Mouse (Mus musculus) frontal cortex, adult (tissue): ENCODE data around the gene Tex9.
"Not testable (repeated sequence)": the region's sequence is repeated elsewhere in the genome, so short reads cannot be mapped to it uniquely, and the experiment has no call there.

Source experiments
- ATAC-seq: cut with Nextera tagmentation; 2 replicates; pipeline ENCODE4 v1.9.2; 2017; ENCODE audit warnings: mild to moderate bottlenecking, moderate library complexity, mixed read lengths; ENCODE audit not compliant: low TSS enrichment

Tex9 gene

GRCm38 (mm10) chr9:72438749-72439148 is 53.3 kb downstream of the Tex9 start:
- no peak for ATAC-seq

- peak; percentile 100 for ATAC-seq
Observed at GRCm38 (mm10) chr9:72437822-72438701, 54.0 kb downstream of the Tex9 start, which contains the start of gene Mns1. TSS of gene Mns1 (plus strand) at chr9:72438011.

GRCm38 (mm10) chr9:72434876-72435275 is 57.1 kb downstream of the Tex9 start:
- no peak for ATAC-seq

- peak; percentile 89 for ATAC-seq
Observed at GRCm38 (mm10) chr9:72427861-72428260, 64.2 kb downstream of the Tex9 start.

GRCm38 (mm10) chr9:72425300-72425850 is 66.6 kb downstream of the Tex9 start:
- no peak for ATAC-seq

- no peak for ATAC-seq
Observed at GRCm38 (mm10) chr9:72422753-72423152, 69.3 kb downstream of the Tex9 start.

- ATAC-seq: no peak
Observed at GRCm38 (mm10) chr9:72422284-72422683, 69.7 kb downstream of the Tex9 start.

GRCm38 (mm10) chr9:72420490-72420889 is 71.5 kb downstream of the Tex9 start:
- no peak for ATAC-seq

GRCm38 (mm10) chr9:72418443-72418842 is 73.6 kb downstream of the Tex9 start:
- no peak for ATAC-seq

GRCm38 (mm10) chr9:72411746-72412145 is 80.3 kb downstream of the Tex9 start:
- 0 out of 2 replicates have a peak, but pooled peaks have one; percentile 38 for ATAC-seq

- ATAC-seq: no peak
Observed at GRCm38 (mm10) chr9:72409381-72410225, 82.4 kb downstream of the Tex9 start.

- peak; percentile 98 for ATAC-seq
Observed at GRCm38 (mm10) chr9:72408131-72408586, 83.9 kb downstream of the Tex9 start.

GRCm38 (mm10) chr9:72405882-72406638 is 86.0 kb downstream of the Tex9 start:
- no peak for ATAC-seq

GRCm38 (mm10) chr9:72404934-72405333 is 87.1 kb downstream of the Tex9 start:
- ATAC-seq: no peak

- no peak for ATAC-seq
Observed at GRCm38 (mm10) chr9:72404446-72404845, 87.6 kb downstream of the Tex9 start.

GRCm38 (mm10) chr9:72403421-72403820 is 88.6 kb downstream of the Tex9 start:
- ATAC-seq: no peak

- ATAC-seq: not testable (repeated sequence)
Observed at GRCm38 (mm10) chr9:72401769-72402168, 90.2 kb downstream of the Tex9 start.
